Mouse (Mus musculus): ENCODE data around the gene Slc7a6. TPM values are rescaled to one million over a fixed set of nuclear protein-coding genes. Genes with fewer than 3 reads are reported as not detected.

The Slc7a6 gene
- 10 to 100 TPM; 18.6 to 27.4 (median 23.4) TPM for total RNA-seq (2022)

DNA sequence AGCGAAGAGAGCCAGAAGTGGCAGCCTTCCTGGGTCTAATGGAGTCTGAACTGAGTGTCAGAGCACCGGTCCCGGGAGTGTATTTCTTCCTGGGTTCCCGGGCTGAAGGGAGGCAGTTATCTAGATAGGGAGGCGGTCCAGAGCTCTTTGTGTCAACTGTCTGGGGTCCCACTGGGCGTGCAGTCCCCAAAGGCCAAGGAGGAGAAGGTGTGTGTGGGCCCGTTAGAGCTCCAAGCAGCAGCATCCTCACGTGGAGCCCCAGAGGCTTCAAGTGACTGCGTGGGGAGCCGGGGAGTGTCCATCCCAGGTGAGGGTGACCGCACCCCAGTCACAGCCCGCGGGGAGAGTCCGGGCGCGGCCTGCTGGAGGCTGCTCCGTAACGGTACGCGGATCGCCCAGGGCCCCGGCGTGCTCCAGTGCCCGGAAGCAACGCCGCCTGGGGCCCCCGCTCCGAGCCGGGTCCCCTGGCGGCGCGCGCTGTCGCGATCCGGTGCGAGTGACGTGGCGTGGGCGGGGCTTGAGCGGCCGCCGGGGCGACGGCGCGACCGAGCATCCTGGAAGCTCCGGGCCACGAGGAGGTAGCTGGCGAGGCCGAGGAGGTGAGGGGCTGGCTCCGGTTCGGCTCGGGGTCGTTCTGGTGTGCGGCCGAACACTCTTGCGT is at the start of gene Slc7a6:
Gene Slc7a6, plus strand, starts transcription at position 502 of the 661 bp plus-strand sequence.
- DNase-seq (ENCODE audit: low spot score in 2 of 2) = peak; percentile 81 to 83

- no peak for DNase-seq (ENCODE audit: low spot score in 2 of 2)
Observed at GRCm38 (mm10) chr8:106123443-106123842, 45.2 kb upstream of the Slc7a6 start.

GRCm38 (mm10) chr8:106126055-106126454 is 42.6 kb upstream of the Slc7a6 start:
- no peak for DNase-seq (ENCODE audit: low spot score in 2 of 2)

DNA sequence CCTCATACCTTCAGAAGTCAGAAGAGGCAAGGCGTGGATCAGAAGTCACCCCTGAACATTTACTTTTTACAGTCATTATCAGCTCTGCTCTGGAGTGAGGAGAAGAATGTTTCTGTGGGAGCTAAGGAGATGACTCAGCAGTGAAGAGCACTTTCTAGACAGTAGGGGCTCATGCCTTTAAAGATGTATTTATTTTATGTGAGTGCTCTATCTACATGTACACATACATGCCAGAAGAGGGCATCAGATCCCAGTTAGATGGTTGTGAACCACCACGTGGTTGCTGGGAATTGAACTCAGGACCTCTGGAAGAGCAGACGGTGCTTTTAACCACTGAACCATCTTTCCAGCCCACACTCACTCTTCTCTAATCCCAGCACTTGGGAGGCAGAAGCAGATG is 41.6 kb upstream of the Slc7a6 start:
- DNase-seq (ENCODE audit: low spot score in 2 of 2) = no peak

- no peak for DNase-seq (ENCODE audit: low spot score in 2 of 2)
Observed at GRCm38 (mm10) chr8:106127882-106128410, 40.7 kb upstream of the Slc7a6 start.

DNA sequence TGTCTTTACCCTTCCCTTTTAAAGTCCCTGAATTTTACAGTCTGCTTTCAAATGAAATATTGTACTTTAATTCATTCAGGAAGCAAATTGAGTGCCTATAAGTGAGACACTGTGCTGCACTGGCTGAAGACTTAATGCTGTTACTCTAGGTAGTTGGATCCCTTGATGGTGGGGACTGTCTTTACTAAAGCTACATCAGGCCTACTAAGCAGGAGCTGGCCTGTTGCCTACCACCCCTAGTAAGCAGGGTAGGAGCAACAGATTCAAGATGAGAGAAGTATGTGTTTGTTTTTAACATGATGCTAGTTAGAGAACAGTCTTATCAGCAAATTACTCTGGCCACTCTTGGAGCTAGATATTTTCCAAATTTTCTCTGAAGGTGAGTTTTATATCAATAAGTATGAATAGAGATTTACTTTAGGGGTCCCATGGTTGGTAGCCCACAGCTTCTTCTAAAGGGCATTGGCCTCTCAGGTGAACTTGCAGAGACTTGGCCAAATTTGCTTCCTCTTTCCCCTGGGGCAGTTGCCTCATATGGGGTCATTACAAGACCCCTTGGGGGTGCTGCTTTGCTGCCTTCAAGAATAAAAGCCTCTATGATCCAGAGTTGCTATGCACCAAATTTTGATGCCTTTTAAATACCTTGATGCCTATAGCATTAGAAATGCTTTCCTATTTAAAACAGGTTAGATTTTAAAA is 39.3 kb upstream of the Slc7a6 start:
- no peak for DNase-seq (ENCODE audit: low spot score in 2 of 2)

DNA sequence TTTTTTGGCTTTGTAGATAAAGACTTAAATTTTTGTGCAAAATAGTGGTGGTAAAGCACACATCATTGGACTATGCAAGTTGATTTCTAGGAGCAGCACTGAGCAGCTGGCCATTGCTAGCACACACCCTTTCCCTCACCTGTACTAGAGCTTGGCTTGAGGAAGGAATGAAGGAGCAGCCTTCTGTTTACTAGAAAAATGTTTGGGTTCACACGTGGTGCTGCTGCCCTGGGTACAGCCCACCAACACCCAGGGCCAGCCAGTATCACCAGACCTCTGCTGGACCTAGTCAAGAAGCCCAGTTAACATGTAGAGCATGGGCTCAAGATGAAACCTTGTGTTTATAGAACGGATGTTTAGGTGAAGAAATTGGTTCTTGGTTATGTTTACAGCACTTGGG is 38.7 kb upstream of the Slc7a6 start:
- DNase-seq (ENCODE audit: low spot score in 2 of 2) = no peak

GRCm38 (mm10) chr8:106130505-106130904 is 38.2 kb upstream of the Slc7a6 start:
- no peak for DNase-seq (ENCODE audit: low spot score in 2 of 2)

GRCm38 (mm10) chr8:106131021-106131420 is 37.6 kb upstream of the Slc7a6 start:
- no peak for DNase-seq (ENCODE audit: low spot score in 2 of 2)

- DNase-seq (ENCODE audit: low spot score in 2 of 2) = no peak
Observed at GRCm38 (mm10) chr8:106131488-106132222, 37.0 kb upstream of the Slc7a6 start.

DNA sequence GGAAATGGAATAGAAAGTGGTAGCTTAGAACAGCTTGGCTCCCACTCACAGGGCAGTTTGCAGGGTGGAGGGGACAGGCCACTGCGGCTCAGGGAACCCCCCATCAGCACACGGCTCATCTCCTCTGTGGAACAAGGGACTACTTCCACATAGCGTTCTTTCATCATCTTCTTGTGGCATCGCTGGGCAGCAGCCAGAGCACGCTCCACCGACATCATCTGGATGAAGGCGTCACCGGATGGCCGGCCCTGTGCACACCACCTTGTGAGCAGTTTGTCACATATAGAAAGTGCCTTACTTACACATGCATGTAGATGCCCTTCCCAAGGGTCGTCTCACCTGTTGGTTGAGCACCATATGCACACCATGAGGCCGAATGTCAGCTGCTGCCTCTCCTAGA is 36.3 kb upstream of the Slc7a6 start:
- DNase-seq (ENCODE audit: low spot score in 2 of 2) = no peak

GRCm38 (mm10) chr8:106133526-106133925 is 35.1 kb upstream of the Slc7a6 start:
- DNase-seq (ENCODE audit: low spot score in 2 of 2) = no peak

DNA sequence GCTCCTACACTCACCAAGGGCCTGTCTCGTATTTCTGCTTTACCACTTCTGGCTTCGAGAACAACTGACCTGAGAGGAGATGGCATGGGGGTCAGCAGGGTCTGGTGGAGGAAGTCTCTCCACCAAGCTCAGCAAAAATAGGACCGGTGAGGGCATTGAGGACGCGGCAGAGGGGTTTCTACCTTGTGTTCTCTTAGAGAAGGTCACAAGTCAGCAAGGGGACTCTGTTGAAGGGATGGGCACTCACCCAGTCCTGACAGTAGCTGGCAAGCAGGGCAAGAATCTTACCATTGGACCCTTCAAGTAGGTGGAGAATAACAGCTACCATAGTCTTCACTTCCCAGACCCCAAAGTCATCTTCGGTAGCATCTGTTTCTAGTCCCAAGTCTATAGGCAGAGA is 34.7 kb upstream of the Slc7a6 start:
- no peak for DNase-seq (ENCODE audit: low spot score in 2 of 2)

DNA sequence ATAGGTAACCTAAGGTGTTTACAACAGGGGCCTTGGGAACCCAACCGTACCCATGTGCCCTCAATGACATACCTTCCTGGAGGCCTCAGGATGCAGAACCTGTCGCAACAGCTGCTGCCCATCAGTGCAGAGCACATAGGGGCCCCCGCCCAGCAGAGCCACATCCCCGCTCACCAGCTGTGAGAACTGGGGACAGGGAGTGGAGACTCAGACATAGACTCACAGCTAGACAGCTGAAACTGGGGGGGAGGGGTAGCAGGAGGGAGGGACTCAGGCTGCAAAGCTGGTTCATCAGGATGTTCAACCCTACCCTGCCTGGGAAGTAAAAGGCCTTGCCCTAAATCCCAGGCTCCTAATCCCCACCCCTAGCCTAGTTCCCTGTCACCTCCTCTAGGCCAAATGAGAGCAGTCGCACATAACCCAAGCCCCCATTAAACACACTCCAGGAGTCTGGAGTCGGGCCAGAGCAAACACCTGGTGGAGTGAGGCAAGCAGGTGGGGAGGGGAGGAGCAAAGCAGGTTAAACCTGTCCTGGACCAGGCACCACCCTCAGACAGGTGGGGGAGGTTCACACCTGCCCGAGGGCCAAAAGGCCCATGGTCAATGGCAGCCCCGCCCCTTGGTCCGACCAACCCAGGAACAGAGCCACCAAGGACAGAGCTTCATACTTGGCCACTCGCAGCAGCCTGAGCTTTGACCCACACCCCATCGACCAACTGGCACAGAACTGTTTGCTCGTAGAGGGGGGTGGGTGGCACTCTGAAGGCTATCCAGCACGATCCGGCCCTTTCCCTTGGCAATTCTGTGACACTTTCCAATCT is 33.7 kb upstream of the Slc7a6 start:
- DNase-seq (ENCODE audit: low spot score in 2 of 2) = no peak

GRCm38 (mm10) chr8:106135672-106136071 is 33.0 kb upstream of the Slc7a6 start:
- no peak for DNase-seq (ENCODE audit: low spot score in 2 of 2)

- DNase-seq (ENCODE audit: low spot score in 2 of 2) = no peak
Observed at GRCm38 (mm10) chr8:106136156-106137130, 32.2 kb upstream of the Slc7a6 start, which contains the start of gene Esrp2. Gene Esrp2, minus strand, starts transcription at chr8:106136974.

GRCm38 (mm10) chr8:106137218-106137905 is 31.3 kb upstream of the Slc7a6 start:
- no peak for DNase-seq (ENCODE audit: low spot score in 2 of 2)

DNA sequence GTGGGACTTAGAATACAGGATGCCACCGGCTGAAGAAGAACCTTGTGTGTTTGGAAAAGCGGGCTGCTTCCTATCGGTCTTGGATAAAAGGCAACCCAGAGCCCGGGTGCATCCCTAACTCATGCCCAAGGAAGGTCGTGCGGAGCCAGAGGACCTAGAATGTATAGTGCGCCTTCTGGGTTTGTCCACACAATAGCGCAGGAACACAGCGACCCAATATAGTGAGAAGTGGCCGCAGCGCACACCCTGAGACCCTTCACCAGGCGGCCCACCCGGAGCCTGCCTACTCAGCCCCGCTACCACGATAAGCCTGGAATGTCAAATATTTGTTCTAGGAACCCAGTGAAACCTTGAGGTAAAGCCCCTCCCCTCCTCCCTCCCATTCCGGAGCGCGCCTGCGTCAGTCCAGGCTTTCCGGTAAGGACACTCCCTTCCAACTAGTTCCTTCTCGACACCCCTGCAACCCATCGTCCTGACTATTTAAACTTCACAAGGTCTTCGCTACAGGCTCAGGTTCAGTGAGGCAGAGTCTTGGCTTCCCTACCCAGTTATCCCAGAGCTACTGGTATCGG is 30.7 kb upstream of the Slc7a6 start:
- no peak for DNase-seq (ENCODE audit: low spot score in 2 of 2)

DNA sequence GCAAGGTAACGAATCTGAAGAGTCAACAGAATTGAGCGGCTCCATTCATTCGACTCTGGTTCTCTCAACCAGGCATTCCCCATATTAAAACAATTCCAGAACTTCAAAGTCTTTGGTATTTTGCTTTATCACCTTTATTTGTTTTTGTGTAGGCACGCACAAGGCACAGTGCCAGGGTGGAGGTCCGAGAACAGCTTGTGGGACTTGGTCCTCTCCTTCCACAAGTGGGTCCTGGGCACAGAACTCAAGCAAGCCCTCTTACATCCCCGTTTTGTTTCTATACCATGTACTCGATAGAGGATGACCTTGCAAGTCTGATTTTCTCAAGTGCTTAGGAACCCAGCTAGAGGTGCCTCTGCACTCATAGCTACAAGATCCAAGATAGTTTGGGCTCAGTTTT is 30.0 kb upstream of the Slc7a6 start:
- DNase-seq (ENCODE audit: low spot score in 2 of 2) = no peak
